Mouse (Mus musculus): ENCODE results near the gene Vamp2.

DNA sequence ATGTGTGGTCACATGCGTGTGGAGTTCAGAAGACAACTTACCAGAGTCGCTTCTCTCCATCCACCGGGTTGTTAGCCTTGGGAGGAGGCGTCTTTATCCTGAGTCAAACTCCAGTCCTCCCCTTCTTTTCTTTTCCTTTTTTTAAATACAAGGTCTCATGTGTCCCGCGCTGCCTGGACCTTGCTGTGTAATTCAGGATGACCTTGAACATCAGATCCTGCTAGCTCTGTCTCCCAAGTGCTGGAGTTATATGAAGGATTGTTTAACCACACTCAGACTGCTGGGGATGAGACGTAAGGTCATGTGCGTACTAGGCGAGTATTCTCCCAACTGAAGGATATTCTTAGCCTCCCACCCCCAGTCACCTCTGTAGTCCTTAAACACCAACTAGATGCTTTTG lies 11.0 kb upstream of the Vamp2 start:
- TF ChIP-seq E2F4 (IDR thresholded peaks at IDR 0.05; ENCODE audit: insufficient read depth) (no peak), POLR2AphosphoS2 (IDR thresholded peaks at IDR 0.05; ENCODE audit: insufficient read length, low read depth) (no peak), POLR2A (IDR thresholded peaks at IDR 0.05; ENCODE audit: insufficient read length, low read depth) (no peak), MAX (IDR thresholded peaks at IDR 0.05; ENCODE audit: low read depth) (no peak), USF1 (IDR thresholded peaks at IDR 0.05; ENCODE audit: low read depth) (no peak), SRF (IDR thresholded peaks at IDR 0.05; ENCODE audit: control insufficient read depth, insufficient read length, low read depth) (no peak), CEBPB (IDR thresholded peaks at IDR 0.05; ENCODE audit: insufficient read depth, poor library complexity, severe bottlenecking) (no peak), MYOD1 (IDR thresholded peaks at IDR 0.05; ENCODE audit: control insufficient read depth in 1 of 3, insufficient read length in 2 of 3, low read depth in 2 of 3) (no peak)
